In genomic region chr15:96951783-96952182, GRCm38 (mm10) we compare ENCODE assay signal across 11 mouse cellular contexts.
DNase-seq lines count a peak whose midpoint lies in the region; ATAC-seq and TF ChIP-seq lines count a peak whose summit lies in the region.
"Had no signal": no experiment of that assay in that cellular context is flagged by ENCODE, and none has a peak within 500 bp of the region (broad histone marks: within the 10 kb centered on the region; RNA-seq: fewer than 3 reads in every experiment).

No protein-coding gene starts in this region.

- H3K4me3 ChIP-seq in lung, postnatal 0 days (ENCODE audit: low read depth, low read length): no peak overlapping the region
- H3K4me3 ChIP-seq: myocyte had no signal

- TF ChIP-seq EP300 in lung, postnatal 0 days (IDR thresholded peaks at IDR 0.05): no peak

- H3K4me1 ChIP-seq in lung, postnatal 0 days (ENCODE audit: insufficient read depth, low read depth, low read length): no peaks in the 10 kb centered on the region

- ATAC-seq in lung, postnatal 0 days: no peak
- ATAC-seq: activated CD4-positive, CD25-positive, alpha-beta regulatory T cell, adult 4 months had no signal

- WGBS in lung, postnatal 0 days: 49% methylated on average over 5 of the region's 5 CpGs

- H3K27ac ChIP-seq in lung, postnatal 0 days (ENCODE audit: low read length): no peak overlapping the region

- H3K36me3 ChIP-seq in lung, postnatal 0 days (ENCODE audit: insufficient read depth, low read length): no peaks in the 10 kb centered on the region

- H3K4me2 ChIP-seq in lung, postnatal 0 days (replicated peaks; ENCODE audit: low read depth, low read length): no peak overlapping the region

- H3K9ac ChIP-seq in lung, postnatal 0 days (replicated peaks; ENCODE audit: low read depth): no peak overlapping the region

- no peaks in the 10 kb centered on the region for H3K9me3 ChIP-seq in lung, postnatal 0 days (ENCODE audit: low read length)

- H3K27me3 ChIP-seq in lung, postnatal 0 days (replicated peaks; ENCODE audit: insufficient read depth, low read length): no peaks in the 10 kb centered on the region

- DNase-seq in cerebellum, postnatal 10 days: peak; percentile 33 to 36
- DNase-seq in cerebellum, adult 18-20 months: no peak
- DNase-seq in lung, postnatal 0 days (ENCODE audit: low spot score): peak; percentile 29
- no peak for DNase-seq in lung, postnatal 14 days
- peak; percentile 66 for DNase-seq in ZHBTc4 (ENCODE audit: low read depth, low spot score)
- DNase-seq in retina, embryonic 14.5 days (ENCODE audit: low spot score): peak; percentile 52
- no peak for DNase-seq in ovary, adult 18-20 months (ENCODE audit: low spot score)
- DNase-seq in frontal cortex, postnatal 25 days (ENCODE audit: low spot score in 2 of 2): no peak
- DNase-seq: right cerebral cortex, postnatal 25 days had no signal

- peak; percentile 48 for TF ChIP-seq CTCF in lung, postnatal 0 days (IDR thresholded peaks at IDR 0.05)

Comparison
In these comparisons a context has a peak if more than half of its experiments do, and no peak if none do; other contexts are left out.
1. DNase-seq: peak in cerebellum, postnatal 10 days (2 of 2), lung, postnatal 0 days (single experiment), ZHBTc4 (single experiment) and retina, embryonic 14.5 days (single experiment); none in cerebellum, adult 18-20 months (0 of 2), lung, postnatal 14 days (single experiment), ovary, adult 18-20 months (single experiment) and frontal cortex, postnatal 25 days (0 of 2).